Mouse (Mus musculus) lung, embryonic 14.5 days (tissue): ENCODE measurements around the gene Tmx2. TPM values are rescaled to one million over a fixed set of nuclear protein-coding genes. Genes with fewer than 3 reads are reported as not detected.

Source experiments
- ATAC-seq: fragments of 200-750 bp; cut with Nextera tagmentation; 2 replicates; pipeline ENCODE4 v1.8.0; 2017; ENCODE audit warnings: mild to moderate bottlenecking, moderate TSS enrichment, moderate library complexity; ENCODE audit not compliant: insufficient read depth
- DNase-seq: peaks from one replicate; pipeline ENCODE4 v3.0.0-alpha.2; 2015
- H3K27ac ChIP-seq: fragments of 300-500 bp; sonication (generic); 2 replicates; pipeline ENCODE4 v1.5.1; 2014; ENCODE audit warnings: low read depth, mild to moderate bottlenecking, moderate library complexity
- H3K27me3 ChIP-seq: fragments of 300-500 bp; sonication (generic); 2 replicates; pipeline ENCODE4 v1.6.1; 2014; ENCODE audit warnings: low read length, control low read depth; ENCODE audit not compliant: insufficient read depth
- H3K36me3 ChIP-seq: fragments of 300-500 bp; sonication (generic); 2 replicates; pipeline ENCODE4 v1.6.1; 2014; ENCODE audit warnings: control low read depth; ENCODE audit not compliant: insufficient read depth
- H3K4me1 ChIP-seq: fragments of 300-500 bp; sonication (generic); 2 replicates; pipeline ENCODE4 v1.6.1; 2014; ENCODE audit warnings: antibody characterized with exemption, control low read depth; ENCODE audit not compliant: insufficient read depth
- H3K4me2 ChIP-seq: fragments of 300-500 bp; sonication (generic); 2 replicates; pipeline ENCODE4 v1.6.1; 2014; ENCODE audit warnings: mild to moderate bottlenecking
- H3K4me3 ChIP-seq: fragments of 300-500 bp; sonication (generic); 2 replicates; pipeline ENCODE4 v1.5.1; 2014; ENCODE audit warnings: low read depth, low read length
- H3K9ac ChIP-seq: fragments of 300-500 bp; sonication (generic); 2 replicates; pipeline ENCODE4 v1.6.1; 2014
- H3K9me3 ChIP-seq: fragments of 300-500 bp; sonication (generic); 2 replicates; pipeline ENCODE4 v1.6.1; 2016; ENCODE audit warnings: low read depth, low read length, control low read depth
- CTCF ChIP-seq: IDR thresholded peaks from 2 replicates; pipeline ENCODE4 v1.5.1; 2016; ENCODE audit warnings: antibody characterized with exemption, low read depth
- WGBS: fragments of 180-500 bp; shearing (Covaris S2); extraction: QIAGEN DNeasy Blood & Tissue Kit; methylation state at CpG from one replicate; pipeline ENCODE4 v1.1.7; 2014; 5-methylcytosine and 5-hydroxymethylcytosine counted together
- polyA plus RNA-seq: library from polyadenylated mRNA; unstranded; fragments of >200 nt; fragmentation: Nextera tagmentation; extraction: Ambion mirVana; gene quantifications from 2 replicates; pipeline ENCODE4 v1.2.1, GENCODE M21; 2014

Tmx2 gene
- polyA plus RNA-seq, 1 experiment from 2014 or later, result 110 TPM

DNA sequence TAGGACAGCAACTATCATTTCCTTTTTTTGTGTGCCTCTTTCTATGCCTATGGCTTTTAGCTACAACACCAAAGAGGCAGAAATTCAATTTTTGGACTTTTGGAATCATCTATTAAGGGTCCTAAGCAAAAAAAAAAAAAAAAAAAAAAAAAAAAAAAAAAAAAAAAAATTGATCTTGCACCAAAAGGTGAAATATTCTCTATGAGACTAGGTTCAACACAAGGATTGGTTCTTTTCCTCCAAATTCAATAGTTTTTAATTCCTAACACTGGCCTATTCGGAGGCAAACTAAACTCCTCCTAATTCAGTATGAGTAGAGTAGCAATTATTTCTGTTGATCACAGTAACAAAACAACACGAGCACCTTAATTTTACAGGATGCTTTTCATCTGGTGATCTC is 33.0 kb upstream of the Tmx2 start:
- no peak overlapping the region for H3K9ac ChIP-seq
- 92% methylated on average over 2 of the region's 2 CpGs for WGBS
- peaks cover 46% of the 10 kb centered on the region for H3K36me3 ChIP-seq
- H3K27me3 ChIP-seq, result no peaks in the 10 kb centered on the region
- H3K4me3 ChIP-seq, result no peak overlapping the region
- H3K4me1 ChIP-seq, result no peaks in the 10 kb centered on the region
- TF ChIP-seq CTCF, result no peak
- ATAC-seq (no peak), DNase-seq (no peak)
- H3K4me2 ChIP-seq, result no peak overlapping the region
- H3K27ac ChIP-seq, result no peak overlapping the region
- H3K9me3 ChIP-seq, result no peaks in the 10 kb centered on the region

DNA sequence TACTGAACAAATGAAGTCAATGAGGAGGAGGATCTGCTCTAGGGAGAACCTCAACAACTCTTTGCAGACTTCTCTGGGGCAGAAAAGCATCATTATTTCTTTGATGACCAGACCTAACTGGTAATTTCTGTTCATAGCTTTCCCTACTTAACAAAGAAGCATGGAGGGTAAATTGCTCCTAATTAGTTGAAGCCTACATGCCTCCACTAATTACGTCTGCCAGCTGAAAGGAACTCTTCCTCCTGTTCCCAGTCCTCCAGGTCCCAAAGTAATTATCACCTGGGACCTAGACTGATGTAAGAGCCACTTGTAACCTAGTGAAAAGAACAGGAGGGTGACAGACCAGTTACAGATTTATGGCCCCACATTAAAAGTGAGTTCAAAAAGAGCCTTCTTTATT is 28.6 kb upstream of the Tmx2 start:
- TF ChIP-seq CTCF, result no peak
- H3K9me3 ChIP-seq, result no peaks in the 10 kb centered on the region
- no peak overlapping the region for H3K4me2 ChIP-seq
- H3K4me3 ChIP-seq, result no peak overlapping the region
- WGBS, result 75% methylated on average over 1 of the region's 1 CpGs
- no peaks in the 10 kb centered on the region for H3K4me1 ChIP-seq
- H3K9ac ChIP-seq, result no peak overlapping the region
- DNase-seq (no peak), ATAC-seq (no peak)
- H3K27ac ChIP-seq, result no peak overlapping the region
- H3K36me3 ChIP-seq, result peaks cover 63% of the 10 kb centered on the region
- no peaks in the 10 kb centered on the region for H3K27me3 ChIP-seq

DNA sequence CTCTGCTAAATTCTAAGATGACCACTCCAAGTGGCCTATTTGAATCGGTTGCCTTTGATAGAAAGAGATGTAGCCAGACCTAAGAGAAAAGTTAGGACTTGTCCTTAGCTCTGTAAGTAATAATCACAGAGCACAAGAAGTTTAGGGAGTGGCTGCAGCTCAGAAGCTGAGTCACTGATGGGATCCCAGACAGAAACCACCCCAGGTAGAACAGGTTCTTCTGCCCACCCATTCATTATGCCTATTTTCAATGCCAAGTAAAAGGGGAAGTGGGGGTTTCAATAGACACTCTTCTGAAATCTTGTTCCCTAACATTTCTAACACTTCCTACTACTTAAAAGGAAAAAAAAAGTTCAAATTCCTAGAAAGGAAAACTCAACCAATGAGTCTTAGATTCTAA is 26.4 kb upstream of the Tmx2 start:
- WGBS, result 89% methylated on average over 1 of the region's 1 CpGs
- no peak overlapping the region for H3K4me2 ChIP-seq
- H3K9ac ChIP-seq, result no peak overlapping the region
- H3K27ac ChIP-seq, result no peak overlapping the region
- H3K4me3 ChIP-seq, result no peak overlapping the region
- no peaks in the 10 kb centered on the region for H3K4me1 ChIP-seq
- peaks cover 59% of the 10 kb centered on the region for H3K36me3 ChIP-seq
- TF ChIP-seq CTCF, result no peak
- H3K9me3 ChIP-seq, result no peaks in the 10 kb centered on the region
- DNase-seq, result no peak
- no peaks in the 10 kb centered on the region for H3K27me3 ChIP-seq
- no peak for ATAC-seq

DNA sequence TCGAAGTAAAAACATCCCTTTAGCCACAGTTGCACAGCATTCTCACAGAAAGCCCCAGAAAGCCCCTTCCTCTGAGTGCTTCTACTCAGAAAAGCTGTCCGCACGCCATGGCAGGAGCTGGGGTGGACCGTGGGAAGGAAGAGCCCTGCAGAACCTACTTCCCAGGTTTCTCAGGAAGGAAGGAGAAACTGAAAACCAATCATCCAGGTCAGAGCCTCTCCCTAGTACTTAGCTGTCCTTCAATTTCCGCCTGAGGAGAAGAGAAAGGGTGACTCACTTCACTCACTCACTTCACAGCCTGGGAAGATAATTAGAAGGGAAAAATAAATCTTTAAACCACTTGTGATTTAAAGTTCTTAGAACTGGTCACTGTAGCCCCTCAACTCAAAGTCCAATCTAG is 25.4 kb upstream of the Tmx2 start:
- no peaks in the 10 kb centered on the region for H3K4me1 ChIP-seq
- H3K27ac ChIP-seq, result no peak overlapping the region
- H3K36me3 ChIP-seq, result peaks cover 50% of the 10 kb centered on the region
- H3K9me3 ChIP-seq, result no peaks in the 10 kb centered on the region
- no peak overlapping the region for H3K4me3 ChIP-seq
- no peaks in the 10 kb centered on the region for H3K27me3 ChIP-seq
- ATAC-seq (no peak), DNase-seq (no peak)
- WGBS, result 82% methylated on average over 5 of the region's 5 CpGs
- H3K4me2 ChIP-seq, result no peak overlapping the region
- TF ChIP-seq CTCF, result no peak
- H3K9ac ChIP-seq, result no peak overlapping the region

DNA sequence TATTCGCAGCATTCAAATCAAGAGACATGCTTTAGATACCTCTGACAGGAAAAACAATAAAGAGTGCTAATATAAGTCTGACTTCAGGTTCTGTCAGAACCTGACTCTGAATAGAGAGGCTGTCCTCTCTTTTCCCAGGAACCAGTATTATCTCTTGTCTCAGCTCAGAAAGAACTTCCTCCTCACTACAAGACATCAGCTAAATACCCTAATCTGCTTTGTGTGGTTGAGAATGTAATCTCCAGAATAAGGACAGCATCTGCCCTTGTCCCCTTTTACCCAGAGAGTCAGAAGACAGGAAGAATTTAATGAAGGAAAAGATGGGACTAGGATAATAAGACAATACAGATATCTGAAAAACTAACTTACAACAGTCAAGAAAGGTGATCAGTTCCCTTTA is 24.6 kb upstream of the Tmx2 start:
- no peak overlapping the region for H3K4me2 ChIP-seq
- no peaks in the 10 kb centered on the region for H3K9me3 ChIP-seq
- H3K4me1 ChIP-seq, result no peaks in the 10 kb centered on the region
- no peak overlapping the region for H3K9ac ChIP-seq
- ATAC-seq (no peak), DNase-seq (no peak)
- H3K27ac ChIP-seq, result no peak overlapping the region
- 93% methylated on average over 1 of the region's 1 CpGs for WGBS
- no peak for TF ChIP-seq CTCF
- H3K4me3 ChIP-seq, result no peak overlapping the region
- H3K27me3 ChIP-seq, result no peaks in the 10 kb centered on the region
- peaks cover 51% of the 10 kb centered on the region for H3K36me3 ChIP-seq

DNA sequence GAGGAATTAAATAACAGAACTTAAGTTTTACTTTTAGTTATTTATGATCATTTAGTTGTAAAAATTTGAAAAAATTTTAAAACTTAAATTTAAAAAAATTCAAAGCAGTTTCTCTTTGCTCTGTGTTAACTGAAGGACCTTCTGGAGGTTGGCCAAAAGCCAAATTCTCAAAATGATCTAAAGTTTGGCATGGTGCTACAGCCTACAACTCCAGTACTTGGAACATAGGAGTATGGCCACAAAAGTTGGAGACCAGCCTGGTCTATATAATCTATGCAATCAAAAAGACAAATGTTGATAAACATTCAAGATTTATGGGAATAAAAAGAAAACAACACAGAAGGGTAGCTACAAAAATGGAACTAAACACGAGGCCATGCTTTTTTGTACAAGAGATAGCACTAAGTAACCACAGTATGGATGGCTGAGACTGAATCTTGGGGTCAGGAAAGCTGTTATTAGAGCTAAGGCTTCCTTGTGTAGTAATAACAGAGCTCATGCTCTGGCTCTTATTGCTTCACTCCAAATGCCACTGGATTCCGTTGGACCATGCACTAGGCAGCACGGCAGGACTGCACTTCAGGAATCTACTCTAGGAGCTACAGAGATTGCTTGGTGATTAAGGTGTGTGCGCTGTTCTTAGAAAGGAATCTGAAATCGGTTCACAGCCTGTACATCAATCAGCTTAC is 16.2 kb upstream of the Tmx2 start:
- Histone ChIP-seq H3K9ac (no peak overlapping the region), H3K4me3 (no peak overlapping the region), H3K27ac (no peak overlapping the region), H3K9me3 (no peaks in the 10 kb centered on the region), H3K4me1 (no peaks in the 10 kb centered on the region), H3K4me2 (no peak overlapping the region), H3K36me3 (peaks cover 79% of the 10 kb centered on the region), H3K27me3 (no peaks in the 10 kb centered on the region)
- peak; percentile 76 for ATAC-seq
- DNase-seq, result peak; percentile 80
- TF ChIP-seq CTCF, result no peak
- WGBS, result 76% methylated on average over 5 of the region's 5 CpGs

DNA sequence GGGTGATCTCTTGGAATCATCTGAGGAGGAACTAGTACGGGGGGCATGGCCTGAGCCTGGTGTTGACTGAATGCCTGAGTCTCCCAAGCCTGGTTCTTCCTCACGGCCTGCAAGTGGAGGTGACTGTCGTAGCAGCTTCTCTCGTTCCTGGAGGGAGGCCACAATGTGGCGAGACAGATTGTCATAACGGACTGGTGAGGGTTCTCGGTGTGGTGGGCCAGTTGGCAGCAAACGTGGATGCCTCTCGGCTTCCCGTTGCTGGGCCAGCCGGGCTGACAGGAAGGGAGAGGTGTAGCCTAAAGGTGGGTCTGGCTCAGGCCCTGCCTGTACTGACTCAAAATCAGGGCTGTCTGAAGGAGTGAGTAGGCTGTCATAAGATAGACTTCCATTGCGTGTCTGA is 11.1 kb upstream of the Tmx2 start:
- ATAC-seq (no peak), DNase-seq (no peak)
- Histone ChIP-seq H3K9ac (no peak overlapping the region), H3K4me3 (no peak overlapping the region), H3K27me3 (no peaks in the 10 kb centered on the region), H3K4me1 (no peaks in the 10 kb centered on the region), H3K36me3 (peaks cover 93% of the 10 kb centered on the region), H3K27ac (no peak overlapping the region), H3K9me3 (no peaks in the 10 kb centered on the region), H3K4me2 (no peak overlapping the region)
- no peak for TF ChIP-seq CTCF
- WGBS, result 90% methylated on average over 12 of the region's 12 CpGs
